Mouse (Mus musculus): Measurements from ENCODE around the gene Cfdp1.

- no peak for TF ChIP-seq EP300 (optimal IDR thresholded peaks at IDR 0.05)
- no peak for TF ChIP-seq CTCF (IDR thresholded peaks at IDR 0.05; ENCODE audit: low read depth)
Observed at GRCm38 (mm10) chr8:111757599-111757998, 96.5 kb downstream of the Cfdp1 start.
